Mouse (Mus musculus) lung, adult 2 months (tissue): Measurements from ENCODE around the gene Rai14. TPM values are rescaled to one million over a fixed set of nuclear protein-coding genes. Genes with fewer than 3 reads are reported as not detected.

ENCODE experiments used
- DNase-seq: peaks from one replicate; pipeline ENCODE4 v3.0.0; 2022
- H3K4me1 ChIP-seq: fragments of 200-500 bp; 2 replicates; pipeline ENCODE4 v1.6.1; 2011; ENCODE audit warnings: low read length; ENCODE audit not compliant: control insufficient read depth, insufficient read depth
- H3K4me3 ChIP-seq: fragments of 200-500 bp; replicated peaks from 2 replicates; pipeline ENCODE3; 2011; ENCODE audit warnings: low read depth, mild to moderate bottlenecking, control low read depth, low read length; ENCODE audit errors: extremely low read depth
- CTCF ChIP-seq: fragments of 200-500 bp; IDR thresholded peaks from 2 replicates; pipeline ENCODE4 v1.5.1; 2011; ENCODE audit warnings: mild to moderate bottlenecking, low read length, control low read depth; ENCODE audit not compliant: insufficient read depth
- POLR2A ChIP-seq: fragments of 200-500 bp; IDR thresholded peaks from 2 replicates; pipeline ENCODE4 v1.6.1; 2011; ENCODE audit warnings: low read depth, mild to moderate bottlenecking, control low read depth, low read length, borderline replicate concordance; ENCODE audit errors: extremely low read depth
- WGBS: fragments of 180-500 bp; shearing (Covaris S2); methylation state at CpG from one replicate; pipeline ENCODE4 v1.1.7; 2018; 5-methylcytosine and 5-hydroxymethylcytosine counted together
- polyA plus RNA-seq: library from polyadenylated mRNA; depleted of rRNA; stranded (reverse); fragments of >200 nt; gene quantifications from 2 replicates; pipeline ENCODE4 v1.2.3, GENCODE M21; 2012

Gene Rai14
- polyA plus RNA-seq, 1 experiment, result 14.3 TPM

DNA sequence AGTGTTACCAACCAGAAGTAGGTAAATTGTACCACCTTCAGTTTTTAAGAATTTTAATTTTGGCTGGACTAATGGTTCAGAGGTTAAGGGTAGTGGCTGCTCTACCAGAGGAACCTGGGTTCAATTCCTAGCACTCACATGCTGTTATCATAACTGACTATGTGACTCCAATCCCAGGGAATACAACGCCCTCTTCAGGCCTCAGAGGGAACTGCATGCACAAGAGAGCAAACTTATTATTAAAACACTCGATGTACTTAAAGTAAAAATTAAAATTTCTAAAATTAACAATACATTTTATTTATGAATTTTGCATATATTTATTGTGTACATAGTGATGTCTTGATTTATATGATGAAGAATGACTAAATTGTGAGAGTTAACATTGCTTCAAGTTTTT lies 127.9 kb downstream of the Rai14 start:
- Histone ChIP-seq H3K4me1 (no peaks in the 10 kb centered on the region), H3K4me3 (no peak overlapping the region)
- TF ChIP-seq CTCF (no peak), POLR2A (no peak)
- WGBS, result 81% methylated on average over 2 of the region's 2 CpGs
- DNase-seq, result no peak

DNA sequence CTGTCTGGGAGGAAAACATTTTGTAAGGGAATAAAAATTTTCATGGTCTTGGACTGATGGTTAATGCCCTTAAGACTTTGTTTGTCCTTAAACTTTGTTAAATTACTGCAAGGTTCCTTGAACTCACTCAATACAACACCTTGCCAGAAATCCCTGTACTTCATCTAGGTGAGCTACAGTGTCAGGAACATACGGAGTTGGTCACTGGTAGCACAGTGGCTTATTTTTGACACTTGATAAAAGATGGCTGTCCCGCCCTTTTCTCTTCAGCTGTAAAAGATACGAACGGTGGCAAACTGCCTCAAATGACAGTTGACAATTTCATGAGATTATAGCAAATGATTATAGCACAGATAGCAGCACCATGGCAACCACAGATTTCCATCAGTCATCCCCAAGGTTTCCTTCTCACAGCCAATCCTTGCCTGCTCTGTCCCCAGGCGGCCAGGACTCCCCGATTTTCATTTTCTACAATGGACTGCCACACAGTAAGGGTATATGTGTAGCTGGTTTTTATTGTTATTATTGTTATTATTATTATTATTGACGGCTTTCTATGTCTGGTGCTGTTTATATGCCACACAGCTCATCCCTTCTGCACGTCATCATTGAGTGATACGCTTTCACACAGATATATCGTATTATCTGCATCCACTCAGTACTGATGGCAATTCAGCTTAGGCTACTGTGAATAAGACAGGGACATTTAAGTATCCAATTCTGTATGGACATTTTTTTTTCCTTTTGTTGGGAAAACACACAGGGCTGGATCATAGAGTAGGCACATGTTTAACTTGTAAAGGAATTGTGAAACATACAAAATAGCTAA lies 129.9 kb downstream of the Rai14 start:
- Histone ChIP-seq H3K4me3 (no peak overlapping the region), H3K4me1 (no peaks in the 10 kb centered on the region)
- no peak for DNase-seq
- WGBS, result 85% methylated on average over 10 of the region's 10 CpGs
- TF ChIP-seq CTCF, result no peak
- TF ChIP-seq POLR2A, result no peak

DNA sequence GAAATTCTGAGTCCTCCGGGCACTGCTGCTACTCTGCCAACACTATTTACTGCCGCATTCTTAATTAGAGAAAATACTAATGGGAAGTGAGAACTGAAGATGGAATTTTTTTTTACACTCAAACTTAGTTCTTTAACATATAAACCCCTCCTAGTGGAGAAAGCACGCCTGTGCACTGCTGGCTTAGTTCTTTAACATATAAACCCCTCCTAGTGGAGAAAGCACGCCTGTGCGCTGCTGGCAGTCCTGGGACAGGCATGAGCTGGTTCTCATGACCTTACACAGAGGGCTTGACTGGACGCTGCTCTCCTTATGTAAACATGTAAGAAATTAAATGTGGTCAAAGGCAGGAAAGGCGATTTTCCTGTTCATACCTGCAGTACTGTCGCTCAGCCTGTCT lies 131.0 kb downstream of the Rai14 start:
- WGBS, result 31% methylated on average over 8 of the region's 8 CpGs
- Histone ChIP-seq H3K4me1 (no peaks in the 10 kb centered on the region), H3K4me3 (no peak overlapping the region)
- DNase-seq, result peak; percentile 21
- TF ChIP-seq POLR2A (no peak), CTCF (peak; percentile 64)

DNA sequence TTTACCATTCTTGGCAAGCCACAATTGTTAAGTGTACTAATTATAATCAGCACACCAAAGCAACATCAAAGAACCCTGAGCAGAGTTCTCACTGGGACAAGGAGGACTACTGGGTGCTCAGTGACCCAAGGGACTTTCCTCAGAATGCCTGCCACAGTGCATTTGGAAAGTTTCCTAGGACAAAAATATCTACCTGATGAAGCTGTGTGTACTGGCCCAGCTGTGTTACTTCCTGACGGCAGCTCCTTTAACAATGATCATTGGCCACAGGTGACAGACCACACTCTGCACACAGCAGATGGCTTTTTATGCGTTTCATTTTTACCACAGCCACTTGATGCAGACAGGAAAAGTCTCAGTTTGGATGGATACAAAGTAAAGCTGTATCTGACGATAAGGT lies 135.3 kb downstream of the Rai14 start:
- TF ChIP-seq POLR2A (no peak), CTCF (no peak)
- Histone ChIP-seq H3K4me1 (no peaks in the 10 kb centered on the region), H3K4me3 (no peak overlapping the region)
- no peak for DNase-seq
- 81% methylated on average over 3 of the region's 3 CpGs for WGBS

DNA sequence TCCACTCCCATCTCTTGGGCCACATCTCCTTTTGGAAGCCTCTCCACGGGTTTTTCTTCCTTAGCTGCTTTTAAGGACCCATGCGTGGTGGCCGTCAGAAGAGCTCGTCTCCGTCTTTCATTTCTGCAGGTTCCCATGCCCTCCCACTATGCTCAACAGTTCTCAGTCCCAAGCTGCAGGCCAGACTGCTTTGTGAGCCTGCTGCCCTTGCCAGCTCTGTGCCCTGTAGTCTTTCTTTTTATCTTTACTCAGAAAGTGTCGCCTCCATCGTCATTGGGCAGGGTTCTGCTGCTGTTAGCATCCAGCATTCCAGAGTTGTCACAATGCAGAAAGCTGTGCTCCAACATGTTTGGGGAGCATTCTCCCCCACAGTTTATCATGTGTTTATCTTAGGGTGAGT lies 147.9 kb downstream of the Rai14 start:
- TF ChIP-seq POLR2A (no peak), CTCF (no peak)
- WGBS, result 80% methylated on average over 7 of the region's 7 CpGs
- DNase-seq, result no peak
- Histone ChIP-seq H3K4me3 (no peak overlapping the region), H3K4me1 (no peaks in the 10 kb centered on the region)

DNA sequence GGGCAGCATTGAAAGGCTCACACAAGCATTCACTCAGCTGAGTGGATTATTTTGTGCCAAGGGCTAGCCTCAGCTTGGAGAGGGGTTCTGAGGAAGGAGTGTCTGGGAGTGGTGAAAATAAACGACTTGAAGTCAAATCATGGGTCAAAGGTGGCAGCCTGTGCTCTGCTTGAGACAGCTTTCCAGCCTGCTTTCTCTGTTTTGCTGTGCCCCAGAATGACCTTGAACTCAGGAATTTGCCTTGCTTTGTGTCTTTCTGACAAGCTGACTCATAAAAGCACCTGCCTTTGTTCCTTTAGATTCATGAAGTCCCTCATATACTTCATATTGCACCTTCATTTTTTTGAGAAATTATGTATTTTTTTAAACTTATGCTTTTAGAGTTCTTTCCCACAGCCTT lies 150.2 kb downstream of the Rai14 start:
- no peak for DNase-seq
- WGBS, result 33% methylated on average over 1 of the region's 1 CpGs
- Histone ChIP-seq H3K4me1 (no peaks in the 10 kb centered on the region), H3K4me3 (no peak overlapping the region)
- TF ChIP-seq POLR2A (no peak), CTCF (no peak)

DNA sequence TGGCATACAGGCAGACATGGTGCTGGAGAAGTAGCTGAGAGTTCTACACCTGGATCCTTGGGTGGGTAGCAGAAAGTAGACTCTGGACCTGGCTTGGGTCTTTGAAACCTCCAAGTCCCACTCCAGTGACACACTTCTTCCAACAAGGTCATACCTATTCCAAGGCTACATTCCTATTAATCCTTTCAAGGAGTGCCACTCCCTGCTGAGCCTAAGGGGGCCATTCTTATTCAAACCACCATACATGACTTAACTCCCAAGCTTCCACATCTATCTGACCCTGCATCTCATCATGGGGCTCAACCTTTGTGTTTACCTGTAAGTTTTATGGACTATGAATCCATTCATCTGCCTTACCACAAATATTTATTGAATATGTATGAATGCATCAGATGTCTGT lies 152.1 kb downstream of the Rai14 start:
- Histone ChIP-seq H3K4me1 (no peaks in the 10 kb centered on the region), H3K4me3 (no peak overlapping the region)
- no peak for DNase-seq
- TF ChIP-seq POLR2A (no peak), CTCF (no peak)

DNA sequence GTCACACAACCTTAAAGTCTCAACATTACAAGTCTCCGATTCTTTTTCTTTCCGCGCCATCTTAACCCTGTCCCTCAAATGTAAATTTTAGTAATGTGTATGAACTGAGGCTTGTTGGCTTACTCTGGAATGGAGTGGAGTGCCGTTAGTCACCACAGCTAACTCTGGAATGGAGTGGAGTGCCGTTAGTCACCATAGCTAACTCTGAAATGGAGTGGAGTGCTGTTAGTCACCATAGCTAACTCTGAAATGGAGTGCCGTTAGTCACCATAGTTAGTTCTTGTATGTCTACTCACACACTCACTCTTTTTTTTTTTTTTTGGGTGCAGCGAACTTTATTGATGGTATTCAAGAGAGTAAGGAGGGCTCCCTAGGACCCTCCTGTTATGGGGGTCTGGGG lies 154.4 kb downstream of the Rai14 start:
- DNase-seq, result no peak
- no peak overlapping the region for H3K4me3 ChIP-seq
- TF ChIP-seq CTCF (no peak), POLR2A (no peak)
- H3K4me1 ChIP-seq, result no peaks in the 10 kb centered on the region
- WGBS, result 85% methylated on average over 7 of the region's 7 CpGs

DNA sequence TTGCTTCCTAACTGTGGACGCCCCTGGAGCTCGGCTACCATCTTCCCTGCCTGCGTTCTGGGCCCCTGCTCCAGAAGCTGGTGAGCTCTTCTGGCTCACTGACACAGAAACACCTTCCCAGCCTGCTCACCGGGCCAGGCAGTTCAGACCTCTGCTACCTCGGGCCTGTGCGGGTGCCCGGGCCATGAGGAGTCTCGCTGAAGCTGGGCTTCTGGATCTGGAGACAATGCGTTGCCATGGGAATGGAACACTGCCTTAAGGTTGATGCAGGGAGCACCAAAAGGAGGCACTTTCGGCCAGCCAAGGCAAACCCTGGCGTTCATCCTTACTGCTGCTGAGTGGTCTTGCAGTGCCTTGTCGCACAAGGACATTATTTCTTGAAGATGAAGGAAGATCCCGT lies 156.0 kb downstream of the Rai14 start, which contains the start of gene Ttc23l:
Ttc23l (minus strand) TSS at position 204 of the 400 bp plus-strand sequence.
- H3K4me1 ChIP-seq, result no peaks in the 10 kb centered on the region
- DNase-seq, result no peak
- whole genome bisulfite sequencing, result 90% methylated on average over 13 of the region's 13 CpGs
- H3K4me3 ChIP-seq, result no peak within 1 kb of the TSS
- TF ChIP-seq CTCF, result no peak
- no peak for TF ChIP-seq POLR2A

DNA sequence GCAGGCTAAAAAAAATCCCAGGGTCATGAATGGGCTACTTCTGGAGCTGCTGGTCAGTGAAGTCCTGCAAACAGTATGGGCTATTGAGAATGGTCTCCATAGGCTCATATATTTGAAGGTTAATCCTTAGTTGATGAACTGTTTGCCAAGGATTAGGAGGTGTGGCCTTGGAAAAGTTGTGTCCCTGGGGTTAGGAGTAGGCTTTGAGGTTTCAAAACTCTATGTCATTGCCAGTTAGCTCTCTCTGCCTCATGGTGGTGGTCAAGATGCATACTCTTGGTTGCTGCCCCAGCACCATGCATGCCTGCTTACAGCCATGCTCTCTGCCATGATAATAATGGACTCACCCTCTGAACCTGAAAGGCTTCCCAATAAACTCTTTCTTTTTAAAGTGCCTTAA lies 160.1 kb downstream of the Rai14 start:
- no peaks in the 10 kb centered on the region for H3K4me1 ChIP-seq
- no peak for DNase-seq
- no peak overlapping the region for H3K4me3 ChIP-seq
- no peak for TF ChIP-seq CTCF
- no peak for TF ChIP-seq POLR2A
